Mouse (Mus musculus) gastrocnemius, postnatal 10 days (tissue): ENCODE results near the gene Ctnnd2. TPM values are rescaled to one million over a fixed set of nuclear protein-coding genes. Genes with fewer than 3 reads are reported as not detected.

Experiments used
- DNase-seq: peaks from one replicate; pipeline ENCODE4 v3.0.0; 2021; ENCODE audit warnings: mixed read lengths
- total RNA-seq, 2 experiments: library from RNA; stranded (reverse); gene quantifications; 2 replicates each; pipeline ENCODE4 v1.2.3; 2021

Ctnnd2 gene
- total RNA-seq, 2 experiments from 2014 or later: 0.63 to 0.94 TPM

DNA sequence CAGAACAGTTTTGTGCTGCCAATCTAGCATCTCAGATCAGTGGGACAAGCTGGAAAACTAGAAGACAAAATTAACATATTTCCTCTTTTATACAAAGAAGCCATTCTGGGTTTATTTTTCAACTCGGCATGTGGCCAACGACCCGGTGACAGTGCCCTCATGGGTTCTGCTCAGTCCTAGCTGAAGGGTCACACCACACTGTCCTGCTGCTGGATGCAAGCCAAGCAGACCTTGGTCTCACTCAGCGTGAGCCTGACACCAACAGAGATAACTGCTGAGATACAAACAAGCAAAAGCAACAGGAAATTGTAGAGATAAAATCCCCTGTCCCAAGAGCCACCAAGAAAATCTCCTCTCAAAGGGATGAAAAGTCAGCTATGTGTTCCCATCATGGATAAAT lies 719.6 kb downstream of the Ctnnd2 start:
- no peak for DNase-seq

DNA sequence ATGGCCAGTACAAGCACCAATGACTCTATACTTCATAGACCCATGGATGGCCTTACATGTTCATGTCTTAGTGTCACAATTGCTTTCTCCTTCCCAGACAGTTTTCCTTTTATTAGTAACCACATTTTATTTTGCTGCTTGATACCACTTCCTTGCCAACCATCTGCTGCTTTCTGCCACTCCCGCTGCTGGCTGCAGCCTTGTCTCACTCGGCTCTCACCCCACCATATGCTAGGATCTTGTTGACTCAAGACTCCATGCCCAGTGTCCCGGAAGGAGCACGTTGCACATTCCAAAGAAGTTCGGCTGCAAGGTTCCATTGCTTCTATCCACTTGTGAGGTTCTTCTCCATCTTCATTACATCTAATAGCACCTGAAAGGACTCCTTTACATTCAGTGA lies 722.7 kb downstream of the Ctnnd2 start:
- no peak for DNase-seq

DNA sequence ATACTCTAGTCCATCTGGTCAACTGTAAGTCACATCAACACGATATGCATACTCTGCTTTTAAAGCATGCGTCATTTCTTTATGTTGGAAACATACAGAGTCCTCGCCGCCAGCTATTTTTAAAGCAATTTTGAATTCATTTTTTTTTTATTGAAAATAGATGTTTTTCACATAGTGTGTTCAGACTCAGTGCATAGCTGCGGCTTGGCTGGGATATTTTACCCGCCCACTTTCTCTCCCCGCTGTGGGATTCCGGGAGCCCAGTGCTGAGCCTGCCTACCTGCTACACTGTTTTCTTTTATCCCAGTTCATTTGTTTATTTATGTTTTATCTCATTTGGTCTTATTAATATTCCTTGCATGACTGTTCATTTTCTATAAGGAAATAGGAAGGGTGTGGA lies 724.9 kb downstream of the Ctnnd2 start:
- DNase-seq: no peak

DNA sequence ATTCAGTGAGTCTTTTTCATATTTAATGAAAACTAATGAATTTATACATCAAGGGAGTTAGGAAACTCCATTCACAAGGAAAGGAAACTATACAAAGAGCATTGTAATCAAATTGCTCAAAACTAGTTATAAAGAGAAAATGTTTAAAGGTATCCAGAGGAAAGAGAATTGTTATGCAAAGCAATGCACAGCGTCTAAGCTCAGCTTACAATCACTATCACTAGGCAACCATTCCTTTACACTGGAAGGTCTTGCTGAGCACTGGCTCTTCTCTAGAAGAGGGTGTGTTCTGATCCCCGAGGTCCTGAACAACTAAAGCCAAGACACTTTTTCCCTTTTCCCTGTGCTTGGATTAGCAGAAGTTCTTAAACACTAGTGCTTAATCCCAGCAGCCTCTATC lies 735.6 kb downstream of the Ctnnd2 start:
- DNase-seq: no peak

DNA sequence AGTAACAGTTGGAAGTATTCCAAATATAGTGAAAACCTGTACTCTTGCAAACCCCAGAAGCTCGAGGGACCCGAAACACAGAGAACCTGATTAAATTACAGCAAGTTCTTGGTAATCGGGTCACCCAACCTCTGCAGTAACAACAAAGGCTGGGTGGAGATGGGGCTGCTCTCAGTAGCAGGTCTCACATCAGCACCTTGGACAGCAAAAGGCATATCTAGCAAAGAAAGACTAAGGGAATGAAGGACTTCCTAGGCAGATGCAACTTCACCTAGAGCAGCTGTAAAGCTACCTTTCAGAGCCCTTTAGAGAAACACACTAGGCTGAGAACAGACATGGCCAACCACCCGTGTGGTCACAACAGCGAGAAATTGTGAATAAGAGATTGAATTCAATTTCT lies 741.0 kb downstream of the Ctnnd2 start:
- no peak for DNase-seq

DNA sequence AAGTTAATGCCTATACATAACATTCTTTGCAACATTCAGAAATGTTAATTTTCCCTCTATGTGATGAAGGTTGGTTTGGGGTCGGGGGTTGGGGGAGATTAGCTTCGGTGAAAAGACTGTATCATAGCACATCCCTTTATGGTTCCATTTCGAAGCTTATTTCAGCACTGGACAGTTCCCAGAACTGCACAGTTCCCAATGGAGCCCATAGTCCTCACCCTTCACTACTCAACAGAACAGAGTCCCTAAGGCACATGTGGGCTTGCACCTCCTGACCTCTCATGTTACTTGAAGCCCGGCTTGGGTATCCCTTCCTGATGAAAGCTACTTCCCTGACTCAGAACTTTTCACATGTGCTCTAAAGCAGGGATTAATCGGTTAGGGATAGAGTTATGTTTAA lies 753.4 kb downstream of the Ctnnd2 start:
- no peak for DNase-seq

DNA sequence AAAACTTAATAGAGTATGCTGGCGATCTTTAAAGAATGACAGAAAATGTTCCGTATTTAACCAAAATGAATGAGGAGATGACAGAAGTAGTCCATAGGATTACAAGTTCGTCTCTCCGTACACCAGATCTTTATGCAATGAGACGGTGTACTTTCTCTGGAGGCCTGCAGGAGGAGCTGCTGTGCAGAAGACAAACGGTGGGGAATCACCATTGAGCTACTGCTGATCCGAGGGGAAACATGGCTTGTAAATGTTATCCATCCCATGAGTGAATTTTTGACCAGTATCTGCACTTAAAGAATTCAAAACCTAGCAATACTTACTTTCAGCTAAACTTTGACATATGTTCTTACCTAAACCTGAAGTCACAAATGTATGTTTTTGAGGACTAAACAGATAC lies 755.2 kb downstream of the Ctnnd2 start:
- DNase-seq: peak; percentile 50

DNA sequence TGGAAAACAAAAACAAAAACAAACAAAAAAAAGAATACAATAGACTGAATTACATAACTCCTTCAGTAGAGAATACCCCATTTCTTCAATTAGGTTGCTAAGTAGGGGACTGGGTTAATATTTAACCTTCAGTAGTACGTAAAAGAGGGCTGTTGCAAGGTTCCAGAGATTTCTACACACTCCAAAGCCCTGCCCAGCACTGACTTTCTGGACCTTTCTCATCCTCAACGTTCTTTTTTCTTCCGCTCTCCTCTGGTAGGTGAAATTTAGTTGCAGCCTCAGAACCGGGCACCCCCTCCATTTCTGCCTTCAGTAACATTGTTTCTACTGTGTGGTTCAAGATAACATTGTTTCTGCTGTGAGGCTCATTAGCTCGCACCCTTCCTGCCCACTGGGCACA lies 759.5 kb downstream of the Ctnnd2 start:
- no peak for DNase-seq

DNA sequence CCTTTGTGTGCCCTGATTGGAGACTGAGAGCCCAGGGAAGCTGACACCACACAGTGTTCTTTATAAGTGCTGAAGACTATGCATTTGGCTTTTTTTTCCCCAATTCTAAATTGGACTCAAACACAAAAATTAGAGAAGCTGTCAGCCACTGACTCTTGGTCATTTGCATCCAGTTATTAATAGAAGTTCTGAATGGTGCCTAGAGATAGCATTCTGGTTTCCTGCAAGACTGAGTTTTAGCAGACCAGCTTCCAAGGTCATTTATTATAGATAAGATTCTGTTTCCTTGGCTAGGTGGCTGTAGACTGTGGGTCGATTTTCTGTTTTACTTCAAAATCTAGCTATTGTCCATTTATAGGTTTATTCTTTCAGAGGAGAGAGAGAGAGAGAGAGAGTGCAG lies 773.5 kb downstream of the Ctnnd2 start:
- no peak for DNase-seq

DNA sequence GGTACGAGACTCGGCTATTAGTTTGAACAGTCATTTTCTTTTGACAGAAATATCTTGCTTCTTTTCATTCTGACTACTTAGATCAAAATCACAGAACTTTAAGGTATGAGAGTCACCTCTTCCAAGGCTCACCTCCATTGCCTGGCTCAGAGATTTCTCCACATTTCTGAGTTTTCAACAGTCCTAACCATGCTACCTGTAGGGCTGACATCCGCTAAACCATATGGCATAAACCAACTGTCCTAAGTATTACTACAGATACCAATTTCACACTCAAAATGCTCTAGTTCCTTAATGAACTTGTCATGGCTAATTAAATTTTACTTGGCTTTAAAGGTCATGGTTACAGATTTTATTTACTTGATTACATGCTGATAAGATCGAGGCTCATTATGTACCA lies 786.1 kb downstream of the Ctnnd2 start:
- no peak for DNase-seq

DNA sequence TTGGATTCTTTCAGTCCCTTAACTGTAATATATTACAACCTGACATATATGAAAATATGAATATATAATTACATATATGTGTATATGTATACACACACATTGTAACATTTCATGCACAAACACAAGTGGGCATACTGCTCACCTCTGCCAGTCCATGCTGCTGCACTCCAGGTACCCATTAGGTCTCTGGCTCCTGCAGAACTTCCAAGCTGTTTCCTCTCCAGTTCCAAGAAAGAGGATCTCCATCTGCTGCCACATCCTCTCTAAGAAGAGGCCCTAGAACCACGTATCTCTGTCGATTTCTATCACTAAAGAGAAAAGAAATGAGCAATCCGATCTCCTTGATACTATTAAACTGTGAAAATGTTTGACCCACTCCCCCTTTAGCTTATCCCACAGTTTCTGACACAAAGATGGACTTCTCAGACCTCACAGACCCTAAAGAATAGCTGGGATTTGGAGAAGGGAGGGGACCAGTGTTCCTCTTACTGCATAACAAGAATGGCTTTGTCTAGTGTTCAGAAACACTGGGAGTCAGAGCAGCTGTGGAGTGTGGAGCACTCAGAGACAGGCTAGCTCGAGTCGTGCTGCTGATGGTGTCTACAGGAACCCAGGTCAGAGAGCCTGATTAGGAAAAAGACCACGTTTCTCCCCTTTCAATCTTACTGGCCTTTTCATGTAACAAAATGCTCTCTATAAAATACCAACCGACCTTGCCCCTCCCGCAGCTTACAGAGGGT lies 790.2 kb downstream of the Ctnnd2 start:
- DNase-seq: no peak

DNA sequence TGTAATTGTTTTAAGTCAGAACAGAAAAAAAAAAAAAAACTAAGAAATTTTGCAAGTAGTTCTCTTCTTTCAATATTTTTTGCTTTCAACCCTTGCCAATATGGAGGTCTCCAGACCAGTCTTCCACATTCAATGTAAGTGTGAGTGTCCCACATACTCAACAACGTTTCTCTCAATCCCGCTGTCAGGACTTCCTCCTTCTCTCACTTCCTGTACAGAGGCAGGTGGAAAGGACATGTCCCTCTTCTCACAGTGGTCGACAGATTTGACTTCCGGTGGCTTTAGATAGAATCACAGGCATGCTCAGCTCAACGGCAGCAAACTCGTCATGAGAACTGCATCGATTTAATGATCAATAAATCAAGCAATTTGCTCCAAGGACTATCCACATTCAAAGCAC lies 791.7 kb downstream of the Ctnnd2 start:
- no peak for DNase-seq

DNA sequence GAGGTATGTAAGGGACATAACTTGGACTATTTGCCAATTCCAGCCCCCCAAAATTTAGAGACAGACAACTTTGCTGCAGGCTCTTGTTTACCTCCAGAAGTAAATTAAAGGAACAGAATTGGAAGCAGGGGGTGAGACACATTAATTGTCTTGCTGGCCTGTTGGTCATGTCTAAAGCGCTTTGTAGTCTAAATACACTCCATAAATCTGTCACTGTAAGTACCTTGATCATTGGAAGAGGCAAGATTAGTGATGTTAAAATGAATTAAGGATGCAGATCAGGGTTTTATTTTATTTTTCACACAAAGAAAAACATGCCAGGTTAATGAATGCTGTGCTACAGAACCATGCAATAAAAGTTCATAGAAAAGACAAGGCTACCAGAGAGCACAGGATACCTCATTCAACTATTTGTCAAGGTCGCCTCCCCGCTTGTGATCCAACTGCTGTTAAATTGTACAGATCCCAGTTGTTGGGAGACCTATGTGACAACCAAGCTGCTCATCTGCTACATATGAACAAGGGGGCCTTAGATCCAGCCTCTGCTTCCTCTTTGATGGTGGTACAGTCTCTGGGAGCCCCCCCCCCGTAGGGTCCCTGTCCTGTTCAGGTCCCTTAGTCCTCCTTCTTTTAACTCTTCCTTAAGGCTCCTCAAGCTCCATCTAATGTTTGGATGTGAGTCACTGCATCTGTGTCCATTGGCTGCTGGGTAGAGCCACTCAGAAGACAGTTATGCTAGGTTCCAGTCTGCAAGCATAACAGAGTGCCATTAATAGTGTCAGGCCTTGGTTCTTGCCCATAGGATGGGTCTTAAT lies 792.7 kb downstream of the Ctnnd2 start:
- DNase-seq: no peak

DNA sequence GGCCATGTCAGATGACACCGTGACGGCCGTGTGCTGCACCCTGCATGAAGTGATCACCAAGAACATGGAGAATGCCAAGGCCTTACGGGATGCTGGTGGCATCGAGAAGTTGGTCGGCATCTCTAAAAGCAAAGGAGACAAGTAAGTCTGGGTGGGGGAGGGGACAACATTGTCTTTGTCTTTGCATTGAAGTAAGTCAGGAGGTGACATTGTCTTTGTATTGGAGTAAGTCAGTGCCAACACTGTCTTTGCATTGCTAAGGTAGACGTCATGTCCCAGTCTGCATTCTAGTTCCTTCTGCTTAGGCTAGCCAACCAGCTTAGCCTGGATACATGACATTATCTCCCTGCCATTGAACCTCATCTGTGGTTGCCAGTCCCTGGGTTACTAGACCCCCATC lies 794.4 kb downstream of the Ctnnd2 start:
- no peak for DNase-seq

DNA sequence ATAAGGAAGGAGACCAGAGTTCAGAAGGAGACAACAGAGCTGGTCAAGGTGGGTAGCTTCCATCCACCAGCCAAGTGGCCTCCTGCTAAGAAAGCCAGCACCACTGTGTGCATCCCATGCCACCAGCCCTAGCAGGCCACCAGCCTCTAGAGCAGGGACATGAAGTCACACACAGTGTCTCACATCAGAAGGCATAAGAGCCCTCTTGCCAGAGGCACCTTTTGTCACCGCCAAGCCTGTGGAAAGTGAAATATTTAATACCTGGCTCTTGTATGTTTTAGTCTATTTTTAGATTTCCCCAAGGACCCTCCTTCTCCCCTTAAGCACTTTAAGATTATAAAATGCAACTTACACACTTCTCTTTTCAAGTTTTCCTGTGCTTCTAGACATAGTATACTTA lies 802.0 kb downstream of the Ctnnd2 start:
- DNase-seq: no peak

DNA sequence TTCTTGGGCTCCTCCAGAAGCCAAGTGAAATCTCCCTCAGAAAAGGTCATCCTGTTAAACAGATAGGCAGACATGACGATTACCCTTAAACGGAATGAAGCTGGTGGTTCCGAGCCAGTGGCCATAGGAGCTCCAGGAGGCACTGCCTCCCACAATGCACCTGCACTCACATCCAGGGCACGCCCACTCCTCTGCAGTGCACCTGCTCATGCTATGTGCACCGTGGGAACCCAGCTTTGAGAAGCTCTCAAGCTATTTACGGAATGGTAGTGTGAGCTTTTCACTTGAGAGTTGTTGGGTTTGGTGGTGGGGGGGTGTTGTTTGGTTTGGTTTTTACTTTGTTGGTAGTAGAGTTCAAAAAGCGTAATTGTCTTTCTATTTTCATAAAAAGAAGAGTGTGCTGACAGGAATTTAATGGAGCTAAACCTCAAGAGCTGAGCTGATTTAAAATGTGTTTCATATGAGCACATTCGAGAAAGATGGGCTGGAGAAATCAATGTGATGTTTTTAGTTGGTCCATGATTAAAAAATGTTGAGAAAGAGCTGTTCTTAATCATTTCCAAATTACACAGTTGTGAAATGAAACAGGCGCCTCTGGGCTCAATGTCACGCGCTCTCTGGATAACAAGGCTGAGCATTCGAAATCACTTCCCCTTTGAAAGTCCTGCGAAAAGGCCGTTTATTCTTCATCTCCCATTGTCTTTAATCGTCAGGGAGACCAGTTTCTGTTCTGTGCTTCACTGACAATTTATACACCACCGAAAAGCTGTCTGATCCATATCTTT lies 802.8 kb downstream of the Ctnnd2 start:
- DNase-seq: no peak

DNA sequence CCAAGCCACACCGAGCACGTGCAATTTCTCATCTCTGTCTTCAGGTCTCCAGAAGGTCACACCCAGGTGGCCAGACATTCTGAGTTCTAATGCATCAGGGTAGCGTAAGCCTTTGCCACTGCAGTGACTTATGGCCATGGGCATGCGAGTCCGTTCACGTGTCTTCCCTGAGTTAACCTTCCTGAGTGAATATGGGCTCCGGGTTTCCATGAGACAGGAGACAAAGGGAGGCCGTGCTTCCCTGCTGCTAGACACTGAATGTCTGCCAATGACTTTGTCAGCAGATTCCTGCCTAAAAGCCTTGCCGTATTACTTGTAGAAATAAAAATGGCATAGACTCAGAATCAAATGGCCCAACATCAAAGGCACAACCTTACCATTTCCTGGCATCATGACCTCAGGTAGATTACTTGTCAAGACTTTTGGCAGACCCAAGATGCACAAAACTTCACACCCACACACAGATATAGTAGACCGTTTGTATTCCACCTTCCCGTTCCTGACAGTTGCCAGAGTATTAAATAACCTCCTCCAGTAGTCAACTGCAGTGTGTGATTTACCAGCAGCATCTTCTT lies 804.9 kb downstream of the Ctnnd2 start:
- no peak for DNase-seq

DNA sequence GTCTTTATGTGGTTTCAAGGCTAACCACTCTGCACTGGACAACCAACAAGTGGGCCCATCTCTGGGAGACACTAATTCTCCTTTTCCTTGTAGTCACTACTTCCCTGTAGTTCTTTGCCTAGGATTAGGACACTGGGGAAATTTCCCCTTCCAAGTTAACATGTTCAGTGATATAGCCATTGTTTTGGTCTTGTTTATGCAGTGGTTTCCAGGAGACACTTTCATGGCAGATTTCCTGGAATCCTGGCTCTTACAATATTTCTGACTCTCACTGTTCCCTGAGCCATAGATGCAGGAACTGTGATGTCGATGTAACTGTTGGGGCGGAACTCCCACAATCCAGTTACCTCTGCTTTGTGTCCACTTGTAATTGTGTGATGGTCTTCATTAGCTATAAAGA lies 814.5 kb downstream of the Ctnnd2 start:
- no peak for DNase-seq

DNA sequence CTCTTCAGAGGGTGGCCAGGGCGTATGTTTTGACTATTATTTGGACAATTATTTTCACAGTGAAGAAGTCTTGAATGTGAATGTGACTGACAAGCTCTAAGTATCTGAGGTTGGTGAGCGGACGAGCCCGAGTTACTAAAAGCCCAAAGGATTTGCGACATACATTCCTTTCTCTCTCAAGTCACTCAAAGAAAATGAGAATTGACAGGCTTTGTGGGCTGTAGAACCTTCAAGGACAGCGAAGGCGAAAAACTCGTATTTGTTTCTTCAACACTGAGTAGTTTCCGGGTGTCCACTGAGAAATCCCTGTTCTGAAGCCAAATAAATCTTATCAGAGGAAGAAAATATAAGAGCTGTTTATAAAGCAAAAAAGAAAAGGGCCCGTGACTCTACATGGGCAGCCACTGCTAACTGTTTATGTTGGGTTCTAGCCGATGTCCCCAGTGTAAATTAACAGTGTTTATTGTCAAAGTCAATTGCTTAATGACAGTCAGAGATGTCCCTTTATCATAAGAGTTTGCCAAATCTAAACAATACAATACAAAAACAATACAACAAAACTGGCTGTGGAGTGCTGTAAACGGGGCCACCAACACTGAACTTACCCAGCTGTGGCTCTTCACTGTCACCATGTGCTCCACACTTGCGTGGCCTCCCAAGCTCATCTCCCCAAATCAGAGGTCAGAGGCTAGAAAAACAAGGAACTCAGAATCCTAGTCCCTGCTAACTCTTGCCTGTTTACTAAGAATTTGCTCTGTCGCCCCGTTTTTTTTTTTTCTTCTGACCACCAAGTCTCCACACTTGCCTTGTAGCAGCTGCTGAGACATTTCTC lies 818.2 kb downstream of the Ctnnd2 start:
- DNase-seq: no peak

DNA sequence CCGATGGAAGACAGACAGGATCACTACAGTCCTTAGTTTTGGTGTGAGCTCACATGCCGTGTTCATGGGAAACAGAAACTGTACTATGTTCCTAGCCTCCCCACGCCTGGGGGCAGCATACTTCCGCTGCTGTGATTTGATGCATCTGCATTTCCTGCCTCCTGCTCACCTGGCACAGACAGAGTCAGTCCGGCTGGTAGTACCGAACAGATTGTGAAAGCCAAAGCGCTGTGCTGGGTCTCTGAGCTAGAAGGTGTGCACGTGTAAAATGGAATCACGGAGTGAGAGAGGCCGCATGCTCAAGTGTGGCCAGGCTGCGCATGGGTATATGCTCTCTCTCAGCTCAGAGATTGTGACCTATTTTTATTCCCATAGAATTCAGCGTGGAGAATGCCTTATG lies 820.0 kb downstream of the Ctnnd2 start:
- no peak for DNase-seq

DNA sequence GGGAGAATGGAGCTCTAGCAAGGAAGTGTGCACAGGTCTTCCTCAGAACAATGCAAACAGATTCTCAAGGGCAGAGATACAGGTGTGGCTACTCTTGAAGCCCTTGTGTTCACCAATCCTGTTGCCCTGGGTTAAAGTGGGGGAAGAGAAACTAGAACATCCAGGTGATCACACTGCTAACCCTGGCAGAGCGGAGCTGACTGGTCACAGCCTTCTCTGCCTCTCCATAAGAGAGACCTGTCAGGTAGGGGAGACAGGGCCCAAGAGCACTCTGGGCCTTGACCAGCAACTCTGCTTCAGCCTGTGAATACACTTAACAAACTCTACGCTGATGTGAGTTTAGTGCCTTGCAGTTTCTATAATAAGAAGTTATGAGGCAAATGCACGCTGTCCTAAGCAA lies 820.5 kb downstream of the Ctnnd2 start:
- no peak for DNase-seq

DNA sequence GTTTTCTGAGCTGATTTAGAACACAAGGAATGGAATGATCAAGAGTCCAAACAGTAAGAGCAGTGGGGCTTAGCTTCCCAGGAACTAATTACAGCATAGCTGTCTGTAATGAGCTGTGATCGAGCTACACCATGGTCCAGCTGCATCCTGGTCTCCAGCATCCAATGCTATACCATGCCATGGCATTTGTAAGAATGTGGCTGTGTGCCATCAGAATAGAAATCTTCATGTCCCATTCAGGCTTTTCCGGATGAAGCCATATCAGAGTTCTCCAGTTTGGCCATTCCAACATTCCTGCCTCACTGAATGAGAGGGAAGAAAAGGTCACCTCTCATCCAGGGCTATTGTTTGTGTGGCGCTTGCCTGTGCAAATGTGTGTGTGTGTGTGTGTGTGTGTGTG lies 823.0 kb downstream of the Ctnnd2 start:
- no peak for DNase-seq
